Mouse (Mus musculus): ENCODE results near the gene Apba2.

Gene Apba2

GRCm38 (mm10) chr7:64586571-64586970 lies 85.1 kb downstream of the Apba2 start:
- DNase-seq (ENCODE audit: low read depth, low spot score) = no peak

GRCm38 (mm10) chr7:64588636-64589389 lies 87.3 kb downstream of the Apba2 start:
- DNase-seq (ENCODE audit: low read depth, low spot score) = no peak

- DNase-seq (ENCODE audit: low read depth, low spot score) = no peak
Measured at GRCm38 (mm10) chr7:64595256-64595655, 93.8 kb downstream of the Apba2 start.

GRCm38 (mm10) chr7:64596652-64597051 lies 95.1 kb downstream of the Apba2 start:
- no peak for DNase-seq (ENCODE audit: low read depth, low spot score)

GRCm38 (mm10) chr7:64609866-64610265 lies 108.4 kb downstream of the Apba2 start:
- DNase-seq (ENCODE audit: low read depth, low spot score) = no peak

GRCm38 (mm10) chr7:64610875-64611274 lies 109.4 kb downstream of the Apba2 start:
- peak; percentile 9 for DNase-seq (ENCODE audit: low read depth, low spot score)

- DNase-seq (ENCODE audit: low read depth, low spot score) = no peak
Measured at GRCm38 (mm10) chr7:64619261-64619660, 117.8 kb downstream of the Apba2 start.

GRCm38 (mm10) chr7:64626494-64626893 lies 125.0 kb downstream of the Apba2 start:
- DNase-seq (ENCODE audit: low read depth, low spot score) = no peak

GRCm38 (mm10) chr7:64627972-64628655 lies 126.6 kb downstream of the Apba2 start:
- no peak for DNase-seq (ENCODE audit: low read depth, low spot score)

GRCm38 (mm10) chr7:64630697-64631096 lies 129.2 kb downstream of the Apba2 start:
- no peak for DNase-seq (ENCODE audit: low read depth, low spot score)

- DNase-seq (ENCODE audit: low read depth, low spot score) = no peak
Measured at GRCm38 (mm10) chr7:64631131-64631530, 129.6 kb downstream of the Apba2 start.

- DNase-seq (ENCODE audit: low read depth, low spot score) = no peak
Measured at GRCm38 (mm10) chr7:64631781-64632351, 130.4 kb downstream of the Apba2 start.

GRCm38 (mm10) chr7:64633182-64633581 lies 131.7 kb downstream of the Apba2 start:
- no peak for DNase-seq (ENCODE audit: low read depth, low spot score)

GRCm38 (mm10) chr7:64633916-64634315 lies 132.4 kb downstream of the Apba2 start:
- no peak for DNase-seq (ENCODE audit: low read depth, low spot score)

GRCm38 (mm10) chr7:64634482-64634881 lies 133.0 kb downstream of the Apba2 start:
- no peak for DNase-seq (ENCODE audit: low read depth, low spot score)

GRCm38 (mm10) chr7:64638922-64639321 lies 137.4 kb downstream of the Apba2 start:
- no peak for DNase-seq (ENCODE audit: low read depth, low spot score)

- no peak for DNase-seq (ENCODE audit: low read depth, low spot score)
Measured at GRCm38 (mm10) chr7:64640651-64641050, 139.1 kb downstream of the Apba2 start.

GRCm38 (mm10) chr7:64642903-64643302 lies 141.4 kb downstream of the Apba2 start:
- DNase-seq (ENCODE audit: low read depth, low spot score) = no peak

- no peak for DNase-seq (ENCODE audit: low read depth, low spot score)
Measured at GRCm38 (mm10) chr7:64645458-64645857, 144.0 kb downstream of the Apba2 start.

- DNase-seq (ENCODE audit: low read depth, low spot score) = no peak
Measured at GRCm38 (mm10) chr7:64646046-64646445, 144.5 kb downstream of the Apba2 start.

GRCm38 (mm10) chr7:64648947-64649607 lies 147.6 kb downstream of the Apba2 start:
- no peak for DNase-seq (ENCODE audit: low read depth, low spot score)

- no peak for DNase-seq (ENCODE audit: low read depth, low spot score)
Measured at GRCm38 (mm10) chr7:64651963-64652362, 150.5 kb downstream of the Apba2 start.

Data from WW6 (cell line).